In genomic region chr15:27077926-27078325, GRCm38 (mm10) we compare ENCODE assay signal across 27 mouse cellular contexts.
DNase-seq lines count a peak whose midpoint lies in the region; ATAC-seq and TF ChIP-seq lines count a peak whose summit lies in the region.
"Had no signal": no experiment of that assay in that cellular context is flagged by ENCODE, and none has a peak within 500 bp of the region (broad histone marks: within the 10 kb centered on the region; RNA-seq: fewer than 3 reads in every experiment).

No protein-coding gene starts in this region.

- peak; percentile 67 for DNase-seq in liver, adult 2 months (ENCODE audit: extremely low read depth, low read depth, low spot score)
- DNase-seq in liver, result no peak
- peak; percentile 33 for DNase-seq in midbrain, embryonic 11.5 days (ENCODE audit: low spot score, missing footprints)
- DNase-seq in cerebellum, adult 8-10 months, result no peak
- DNase-seq: adrenal gland, adult 8-10 months; adrenal gland, postnatal 14 days; adrenal gland, postnatal 36 days; cerebellum, adult 11-12 months; cerebellum, adult 2 months; cerebellum, adult 9-11 months; cerebellum, postnatal 14 days; cerebellum, postnatal 36 days; embryo, embryonic 11 days had no signal

- H3K9me3 ChIP-seq in midbrain, embryonic 11.5 days (ENCODE audit: control insufficient read depth, low read length), result no peaks in the 10 kb centered on the region
- H3K9me3 ChIP-seq in midbrain, embryonic 13.5 days, result no peaks in the 10 kb centered on the region
- H3K9me3 ChIP-seq: embryonic facial prominence, embryonic 13.5 days; embryonic facial prominence, embryonic 15.5 days; forebrain, embryonic 10.5 days; forebrain, embryonic 12.5 days; G1E had no signal

- H3K27me3 ChIP-seq in liver, adult 2 months (ENCODE audit: control insufficient read depth, insufficient read depth, low read length), result no peaks in the 10 kb centered on the region
- H3K27me3 ChIP-seq in midbrain, embryonic 11.5 days (ENCODE audit: control insufficient read depth, insufficient read depth, low read length), result no peaks in the 10 kb centered on the region
- no peaks in the 10 kb centered on the region for H3K27me3 ChIP-seq in midbrain, embryonic 13.5 days
- no peaks in the 10 kb centered on the region for H3K27me3 ChIP-seq in myocyte (ENCODE audit: control insufficient read depth, insufficient read depth, insufficient read length)
- H3K27me3 ChIP-seq: CH12.LX; embryonic facial prominence, embryonic 13.5 days; embryonic facial prominence, embryonic 15.5 days; forebrain, embryonic 12.5 days had no signal

- no peak overlapping the region for H3K4me2 ChIP-seq in midbrain, embryonic 11.5 days
- no peak overlapping the region for H3K4me2 ChIP-seq in midbrain, embryonic 13.5 days (replicated peaks)
- no peak overlapping the region for H3K4me2 ChIP-seq in myocyte (ENCODE audit: low read depth)
- H3K4me2 ChIP-seq: embryonic facial prominence, embryonic 13.5 days; embryonic facial prominence, embryonic 15.5 days; forebrain, embryonic 12.5 days had no signal

- no peak overlapping the region for H3K4me3 ChIP-seq in liver, adult 2 months (ENCODE audit: insufficient read depth, low read depth, low read length)
- no peak overlapping the region for H3K4me3 ChIP-seq in midbrain, embryonic 11.5 days (ENCODE audit: low read depth, low read length)
- H3K4me3 ChIP-seq in midbrain, embryonic 13.5 days (replicated peaks), result no peak overlapping the region
- no peak overlapping the region for H3K4me3 ChIP-seq in myocyte
- H3K4me3 ChIP-seq: embryonic facial prominence, embryonic 13.5 days; embryonic facial prominence, embryonic 15.5 days; erythroblast, embryonic 14.5 days; forebrain, embryonic 10.5 days; forebrain, embryonic 12.5 days had no signal

- no peaks in the 10 kb centered on the region for H3K36me3 ChIP-seq in liver, adult 2 months (ENCODE audit: control insufficient read depth, insufficient read depth, low read length)
- no peaks in the 10 kb centered on the region for H3K36me3 ChIP-seq in midbrain, embryonic 11.5 days (ENCODE audit: control insufficient read depth, insufficient read depth, low read length)
- H3K36me3 ChIP-seq in midbrain, embryonic 13.5 days, result no peaks in the 10 kb centered on the region
- H3K36me3 ChIP-seq in myocyte (ENCODE audit: control insufficient read depth, insufficient read depth), result no peaks in the 10 kb centered on the region
- H3K36me3 ChIP-seq: embryonic facial prominence, embryonic 13.5 days; embryonic facial prominence, embryonic 15.5 days; forebrain, embryonic 10.5 days; forebrain, embryonic 12.5 days; G1E had no signal

- no peak overlapping the region for H3K27ac ChIP-seq in liver, adult 2 months (replicated peaks; ENCODE audit: insufficient read depth, low read depth, low read length)
- no peak overlapping the region for H3K27ac ChIP-seq in midbrain, embryonic 11.5 days (ENCODE audit: low read depth, low read length)
- H3K27ac ChIP-seq in midbrain, embryonic 13.5 days, result no peak overlapping the region
- H3K27ac ChIP-seq: embryonic facial prominence, embryonic 13.5 days; embryonic facial prominence, embryonic 15.5 days; forebrain, embryonic 10.5 days; forebrain, embryonic 12.5 days had no signal

- H3K9ac ChIP-seq in liver, adult 2 months (ENCODE audit: low read depth, low read length), result no peak overlapping the region
- H3K9ac ChIP-seq in midbrain, embryonic 11.5 days (ENCODE audit: low read length), result no peak overlapping the region
- no peak overlapping the region for H3K9ac ChIP-seq in midbrain, embryonic 13.5 days (replicated peaks)
- H3K9ac ChIP-seq: embryonic facial prominence, embryonic 13.5 days; embryonic facial prominence, embryonic 15.5 days; forebrain, embryonic 12.5 days had no signal

- ATAC-seq in midbrain, embryonic 11.5 days (ENCODE audit: low FRiP score), result no peak
- no peak for ATAC-seq in midbrain, embryonic 13.5 days
- ATAC-seq: activated CD4-positive, CD25-positive, alpha-beta regulatory T cell, adult 4 months; CD4-positive, CD25-positive, alpha-beta regulatory T cell, adult 4 months; forebrain, embryonic 14.5 days; forebrain, embryonic 16.5 days; Patski had no signal

- TF ChIP-seq POLR2A in liver, adult 2 months (IDR thresholded peaks at IDR 0.05; ENCODE audit: extremely low read depth, insufficient read depth, low read length), result no peak
- TF ChIP-seq POLR2A in myocyte (IDR thresholded peaks at IDR 0.05; ENCODE audit: insufficient read length, low read depth), result no peak

- 39% methylated on average over 4 of the region's 4 CpGs for WGBS in liver, adult 2 months
- WGBS in midbrain, embryonic 11.5 days, result 89% methylated on average over 4 of the region's 4 CpGs
- 91% methylated on average over 4 of the region's 4 CpGs for WGBS in midbrain, embryonic 13.5 days

- H3K4me1 ChIP-seq in liver, adult 2 months (ENCODE audit: control insufficient read depth, insufficient read depth, low read length), result no peaks in the 10 kb centered on the region
- no peaks in the 10 kb centered on the region for H3K4me1 ChIP-seq in midbrain, embryonic 11.5 days (ENCODE audit: control insufficient read depth, insufficient read depth, low read length)
- no peaks in the 10 kb centered on the region for H3K4me1 ChIP-seq in midbrain, embryonic 13.5 days (replicated peaks)
- H3K4me1 ChIP-seq: forebrain, embryonic 10.5 days; forebrain, embryonic 12.5 days had no signal

- H3K79me2 ChIP-seq in liver, adult 2 months (ENCODE audit: control insufficient read depth, insufficient read depth, low read length), result no peaks in the 10 kb centered on the region
- no peaks in the 10 kb centered on the region for H3K79me2 ChIP-seq in myocyte (ENCODE audit: control insufficient read depth, insufficient read depth)

- H3ac ChIP-seq in myocyte (ENCODE audit: control insufficient read depth, insufficient read length), result no peak overlapping the region

- TF ChIP-seq CTCF in liver, adult 2 months (IDR thresholded peaks at IDR 0.05; ENCODE audit: low read depth, low read length), result no peak

TF ChIP-seq in myocyte, 11 proteins besides CTCF, POLR2A, EP300 and RAD21:
- TF ChIP-seq CEBPB (IDR thresholded peaks at IDR 0.05; ENCODE audit: insufficient read depth, poor library complexity, severe bottlenecking) (peak; percentile 26; the same call in 1 of the 2 replicates), USF1 (IDR thresholded peaks at IDR 0.05; ENCODE audit: low read depth) (no peak)

Comparison
In these comparisons a context has a peak if more than half of its experiments do, and no peak if none do; other contexts are left out.
1. DNase-seq: peak in liver, adult 2 months (single experiment) and midbrain, embryonic 11.5 days (single experiment); none in liver (single experiment) and cerebellum, adult 8-10 months (single experiment).